Mouse (Mus musculus) T-helper 17 cell (primary cell): ENCODE measurements around the gene Gar1.

Experiments used
- in situ Hi-C, 2 experiments: fragments of 300-600 bp; cut with MboI, MseI; formaldehyde crosslinking; loops; 1 replicate in 1 of 2; 2 replicates in 1 of 2; pipeline ENCODE4 v1.15.1; 2025; ENCODE audit warnings: high pct_unique_total_duplicates in 2 of 2

The Gar1 gene

DNA sequence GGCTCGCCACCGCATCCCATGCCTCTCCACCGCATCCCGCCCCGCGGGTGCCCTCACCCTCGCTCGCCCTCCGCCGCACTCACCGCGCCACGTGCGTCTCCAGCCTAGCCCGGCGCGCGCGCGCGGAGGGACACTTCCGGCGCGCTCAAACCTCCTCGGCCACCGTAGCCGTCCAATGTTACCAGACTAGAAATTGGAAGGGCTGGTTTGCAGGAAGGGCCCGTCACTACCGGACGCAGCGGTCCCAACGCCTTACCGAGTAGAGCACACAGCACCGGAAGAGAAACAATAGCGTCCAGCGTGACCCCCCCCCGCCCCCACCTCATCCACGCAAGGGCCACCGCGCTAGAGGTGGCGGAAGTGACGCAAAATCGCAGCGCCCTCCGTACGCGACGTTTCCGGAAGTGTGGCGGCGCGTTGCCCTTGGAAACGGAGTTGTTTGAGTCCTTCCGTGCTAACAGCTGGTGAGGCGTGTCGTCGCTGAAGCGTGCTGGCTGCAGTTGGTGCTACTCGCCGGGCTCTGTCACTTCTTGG lies at the start of gene Gar1:
Gene Gar1, minus strand, starts transcription at position 362 of the 534 bp plus-strand sequence.
- in situ Hi-C loops = loop anchor here (25.0 kb wide), 2 partner anchors 856 to 881 kb away; partner anchors contain the start of gene Ostc (in 1 of the 2)

DNA sequence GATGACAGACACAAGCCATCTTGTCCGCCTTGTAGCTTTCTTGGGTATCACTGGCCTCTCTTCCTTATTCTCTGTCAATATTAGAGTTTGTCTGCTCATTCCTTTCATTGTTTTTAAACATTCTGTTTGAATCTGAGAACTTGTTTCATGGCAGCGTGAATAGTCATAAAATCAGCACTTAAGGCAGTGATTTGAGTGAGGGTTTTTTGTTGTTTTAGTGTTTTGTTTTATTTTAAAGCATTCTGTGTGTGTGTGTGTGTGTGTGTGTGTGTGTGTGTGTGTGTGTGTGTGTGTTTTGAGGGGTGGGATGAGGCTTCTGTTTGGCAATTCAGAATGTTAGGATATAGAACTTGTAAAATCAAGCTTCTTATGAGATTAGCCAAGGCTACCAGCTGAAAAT lies 48.7 kb upstream of the Gar1 start:
- in situ Hi-C loops = loop anchor here (25.0 kb wide), 2 partner anchors 1232 to 1257 kb away; partner anchors contain the start of gene Lef1 (in 1 of the 2)

DNA sequence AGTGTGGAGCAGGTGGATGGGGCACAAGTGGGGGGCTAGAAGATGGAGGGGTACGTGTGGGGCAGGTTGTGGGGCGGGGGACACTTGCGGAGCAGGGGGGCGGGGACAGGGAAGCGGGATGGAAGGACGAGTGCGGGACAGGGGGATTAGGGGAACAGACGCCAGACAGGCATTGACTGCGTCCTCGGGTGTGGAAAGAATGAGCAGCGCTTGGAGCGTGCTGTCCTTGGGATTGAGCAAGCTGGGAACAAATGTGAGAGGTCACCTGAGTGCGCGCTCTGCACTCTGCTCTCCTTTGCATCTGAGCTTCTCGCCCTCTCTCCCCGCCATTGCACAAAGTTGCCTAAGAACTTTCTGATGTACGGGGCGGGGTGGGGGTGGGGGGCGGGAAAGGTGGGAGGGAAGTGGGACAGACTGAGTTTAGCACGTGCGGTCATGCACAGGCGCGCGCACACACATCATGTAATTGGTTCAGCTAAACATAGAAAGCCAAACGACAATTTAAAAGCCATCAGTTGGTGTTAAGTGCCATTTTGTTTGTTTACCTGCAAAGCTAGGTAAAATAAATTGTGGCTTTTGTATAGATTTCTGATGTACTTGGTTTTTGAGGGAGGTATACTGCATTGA lies 48.0 kb upstream of the Gar1 start:
- in situ Hi-C loops = loop anchor here (25.0 kb wide), 2 partner anchors 1233 to 1258 kb away; partner anchors contain the start of gene Lef1 (in 1 of the 2)

DNA sequence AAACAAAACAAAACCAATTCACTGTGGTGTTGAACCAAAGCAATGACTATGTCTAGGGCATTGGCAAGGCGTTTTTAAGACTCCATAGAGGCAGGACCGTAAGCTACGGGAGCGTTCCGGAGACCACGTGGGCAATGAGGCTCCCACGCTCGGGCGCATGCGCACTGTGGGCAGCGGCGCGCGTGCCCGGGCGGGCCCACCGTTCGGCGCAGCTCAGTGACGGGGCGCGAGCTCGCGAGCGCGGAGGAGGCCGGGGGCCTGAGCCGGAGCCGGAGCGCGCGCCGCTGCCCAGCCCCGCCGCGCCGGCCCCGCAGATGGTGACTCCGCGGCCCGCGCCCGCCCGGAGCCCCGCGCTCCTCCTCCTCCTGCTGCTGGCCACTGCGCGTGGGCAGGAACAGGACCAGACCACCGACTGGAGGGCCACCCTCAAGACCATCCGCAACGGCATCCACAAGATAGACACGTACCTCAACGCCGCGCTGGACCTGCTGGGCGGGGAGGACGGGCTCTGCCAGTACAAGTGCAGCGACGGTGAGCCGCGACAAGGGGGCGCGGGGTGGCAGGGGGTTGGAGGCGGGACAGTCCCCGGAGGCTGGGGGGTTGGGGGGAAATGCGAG lies 47.3 kb upstream of the Gar1 start, which contains the start of gene Pla2g12a:
Gene Pla2g12a, plus strand, starts transcription at position 202 of the 617 bp plus-strand sequence.
- in situ Hi-C loops = loop anchor here (25.0 kb wide), 2 partner anchors 1234 to 1259 kb away; partner anchors contain the start of gene Lef1 (in 1 of the 2)

DNA sequence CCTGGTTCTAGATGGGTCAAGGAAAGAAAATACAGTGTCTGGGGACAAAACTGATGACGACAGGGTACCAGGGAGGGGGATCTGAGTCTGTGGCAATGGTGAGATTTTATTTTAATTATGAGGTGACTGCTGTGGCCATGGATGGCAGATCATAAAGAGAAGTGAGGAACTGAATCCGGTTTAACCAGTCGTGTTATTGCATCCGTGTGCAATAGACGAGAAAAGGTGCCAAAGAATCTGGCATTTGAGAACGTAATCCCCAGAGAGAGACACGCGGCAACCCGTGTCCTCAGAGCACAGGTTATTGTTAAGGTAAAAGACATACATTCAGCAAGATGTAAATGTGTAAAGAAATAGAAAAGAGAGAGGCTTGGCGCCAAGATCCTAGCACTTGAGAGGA lies 46.1 kb upstream of the Gar1 start:
- in situ Hi-C loops = loop anchor here (25.0 kb wide), 2 partner anchors 1235 to 1260 kb away; partner anchors contain the start of gene Lef1 (in 1 of the 2)

GRCm38 (mm10) chr3:129863698-129864097 lies 32.5 kb upstream of the Gar1 start:
- in situ Hi-C loops = no loop called here

DNA sequence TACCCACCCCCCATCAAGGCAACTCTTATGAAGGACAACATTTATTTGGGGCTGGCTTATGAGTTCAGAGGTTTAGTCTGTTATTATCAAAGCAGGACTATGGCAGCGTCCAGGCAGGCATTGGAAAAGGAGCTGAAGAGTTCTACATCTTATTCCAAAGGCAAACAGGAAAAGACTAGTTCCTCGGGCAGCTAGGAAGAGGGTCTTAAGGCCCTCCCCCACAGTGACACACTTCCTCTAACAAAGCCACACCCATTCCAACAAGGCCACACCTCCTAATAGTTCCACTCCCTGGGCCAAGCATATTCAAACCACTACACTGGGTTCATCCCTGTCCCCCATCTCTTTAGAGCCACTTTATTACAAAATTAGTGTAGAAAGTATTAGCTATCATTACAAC lies 31.4 kb upstream of the Gar1 start:
- in situ Hi-C loops = no loop called here

DNA sequence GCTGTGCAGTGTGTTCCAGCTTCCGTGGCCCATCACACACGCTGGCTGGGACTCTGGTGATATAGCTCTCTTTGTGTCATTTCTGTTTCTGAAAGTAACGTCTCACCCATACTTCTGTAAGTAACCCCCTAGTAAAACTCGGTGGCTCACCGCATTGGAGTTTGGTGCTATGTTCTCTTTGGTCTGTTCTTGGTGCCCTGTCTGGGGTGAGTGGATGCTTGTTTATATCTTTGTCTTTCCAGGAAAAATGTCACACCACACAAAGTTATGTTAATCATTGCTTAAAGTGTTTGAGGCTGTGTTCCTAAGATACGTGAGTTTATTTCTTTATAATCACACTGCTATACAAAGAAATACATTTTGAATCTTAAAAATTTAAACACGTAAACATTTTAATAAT lies 15.7 kb upstream of the Gar1 start:
- in situ Hi-C loops = loop anchor here (25.0 kb wide), 2 partner anchors 840 to 865 kb away; partner anchors contain the start of gene Ostc (in 1 of the 2)

- in situ Hi-C loops = loop anchor here (25.0 kb wide), 2 partner anchors 841 to 866 kb away; partner anchors contain the start of gene Ostc (in 1 of the 2)
These were observed 14.7 kb upstream of the Gar1 start for GRCm38 (mm10) chr3:129845868-129846267.

- in situ Hi-C loops = loop anchor here (5.0 to 25.0 kb wide), 3 partner anchors 69 to 874 kb away; partner anchors contain the start of gene Ostc (in 1 of the 2)
These were observed 6.8 kb upstream of the Gar1 start for GRCm38 (mm10) chr3:129838017-129838416.

- in situ Hi-C loops = loop anchor here (5.0 to 25.0 kb wide), 3 partner anchors 70 to 875 kb away; partner anchors contain the start of gene Ostc (in 1 of the 2)
These were observed 5.8 kb upstream of the Gar1 start for GRCm38 (mm10) chr3:129836965-129837364.

- in situ Hi-C loops = loop anchor here (5.0 to 25.0 kb wide), 3 partner anchors 71 to 876 kb away; partner anchors contain the start of gene Ostc (in 1 of the 2)
These were observed 5.0 kb upstream of the Gar1 start for GRCm38 (mm10) chr3:129836051-129836697.

DNA sequence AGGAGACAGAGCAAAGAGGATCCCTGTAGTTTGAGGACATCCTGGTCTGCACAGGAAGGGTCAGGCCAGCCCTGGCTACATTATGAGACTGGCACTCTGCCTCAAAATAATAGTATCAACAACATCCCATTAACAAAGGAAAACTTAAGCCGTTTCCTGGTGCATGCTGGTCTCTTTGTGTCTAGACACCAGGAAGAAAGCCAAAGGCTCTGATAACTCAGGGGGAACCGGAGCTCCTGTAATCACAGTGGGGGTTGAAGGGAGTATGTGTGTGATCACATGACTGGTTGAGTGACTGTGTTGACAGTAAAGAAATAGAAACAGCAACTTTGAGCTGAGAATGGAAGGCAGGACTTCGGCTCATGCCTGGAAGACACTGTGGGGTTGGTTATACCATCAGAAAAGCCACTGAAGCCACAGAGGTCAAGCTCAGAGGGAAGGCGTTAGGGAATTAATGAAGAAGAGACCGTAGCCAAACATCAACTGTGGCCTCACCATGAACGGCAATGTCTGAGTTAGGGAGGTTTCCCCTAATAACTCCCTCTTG lies 4.3 kb upstream of the Gar1 start, which contains the start of gene Cfi:
Gene Cfi, plus strand, starts transcription at position 497 of the 547 bp plus-strand sequence.
- in situ Hi-C loops = loop anchor here (5.0 to 25.0 kb wide), 3 partner anchors 72 to 877 kb away; partner anchors contain the start of gene Ostc (in 1 of the 2)

GRCm38 (mm10) chr3:129830626-129831025 lies 570 bp downstream of the Gar1 start:
- in situ Hi-C loops = loop anchor here (25.0 kb wide), 2 partner anchors 857 to 882 kb away; partner anchors contain the start of gene Ostc (in 1 of the 2)

DNA sequence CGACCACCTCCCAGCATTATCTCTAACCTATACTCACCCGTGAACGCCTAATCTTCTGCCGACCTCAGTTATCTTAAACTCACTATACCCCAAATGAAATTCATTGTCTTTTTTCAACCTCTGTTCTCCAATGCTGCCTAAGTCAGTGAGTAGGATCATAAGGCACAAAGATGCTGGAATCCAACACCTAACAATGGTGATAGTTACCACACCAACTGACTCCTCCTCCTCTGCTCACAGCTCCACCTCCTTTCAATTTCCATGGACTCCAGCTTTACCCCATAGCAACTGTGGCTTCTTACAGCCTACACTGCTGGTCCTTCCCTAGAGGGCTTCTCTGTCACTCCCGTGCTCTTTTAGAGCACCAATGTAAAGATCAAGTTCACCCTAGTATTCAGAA lies 3.5 kb downstream of the Gar1 start:
- in situ Hi-C loops = loop anchor here (5.0 to 25.0 kb wide), 3 partner anchors 255 to 885 kb away; partner anchors contain the start of gene Ostc (in 1 of the 2)

DNA sequence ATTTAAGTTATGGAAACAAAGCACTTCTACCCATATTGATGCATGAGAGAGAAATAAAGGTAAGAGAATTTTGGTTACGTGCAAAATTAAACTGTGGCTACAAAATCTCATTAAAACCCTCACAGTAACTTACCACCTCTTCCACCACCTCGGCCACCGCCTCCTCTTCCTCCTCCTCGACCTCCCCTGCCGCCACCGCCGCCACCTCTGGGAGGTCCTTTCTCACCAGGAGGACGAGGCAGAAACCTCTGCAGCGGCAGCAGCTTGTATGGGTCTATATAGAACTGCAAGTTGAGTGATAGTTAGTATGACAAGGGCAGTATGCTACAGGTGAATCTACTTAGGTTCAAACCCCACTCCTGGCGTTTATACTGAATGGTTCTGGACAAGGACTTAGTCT lies 4.5 kb downstream of the Gar1 start:
- in situ Hi-C loops = loop anchor here (5.0 to 25.0 kb wide), 3 partner anchors 256 to 886 kb away; partner anchors contain the start of gene Ostc (in 1 of the 2)

GRCm38 (mm10) chr3:129824891-129825290 lies 6.3 kb downstream of the Gar1 start:
- in situ Hi-C loops = loop anchor here (5.0 to 25.0 kb wide), 3 partner anchors 257 to 887 kb away; partner anchors contain the start of gene Ostc (in 1 of the 2)

DNA sequence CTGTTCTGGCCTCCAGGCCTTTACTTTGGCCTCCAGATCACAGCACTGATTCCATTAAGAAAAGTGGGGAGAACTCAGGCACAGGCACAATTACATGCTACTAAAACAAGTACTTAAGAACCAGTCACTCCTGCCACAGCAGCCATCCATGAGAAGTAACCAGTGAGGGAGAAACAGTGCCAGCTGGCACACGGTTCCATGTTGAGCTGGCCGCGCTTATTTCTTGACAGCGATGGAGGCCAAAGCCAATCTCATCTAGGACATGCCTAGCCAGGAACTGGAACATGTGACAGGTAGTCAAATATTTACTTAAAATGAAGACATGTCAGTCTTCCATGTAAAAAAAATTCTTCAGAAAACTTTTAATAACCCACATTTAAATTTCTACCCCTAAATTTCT lies 7.0 kb downstream of the Gar1 start:
- in situ Hi-C loops = no loop called here

- in situ Hi-C loops = no loop called here
These were observed 7.9 kb downstream of the Gar1 start for GRCm38 (mm10) chr3:129823293-129823692.

- in situ Hi-C loops = no loop called here
These were observed 8.9 kb downstream of the Gar1 start, which contains the start of gene Rrh for GRCm38 (mm10) chr3:129822206-129822775. Gene Rrh, minus strand, starts transcription at chr3:129822587.
